Mouse (Mus musculus): Measurements from ENCODE around the gene Pof1b.

Pof1b gene

GRCm38 (mm10) chrX:112698508-112698907, at the start of gene Pof1b:
TSS of gene Pof1b (minus strand) at chrX:112698651.
- DNase-seq (ENCODE audit: extremely low spot score, low read depth, low spot score), result no peak

- no peak for DNase-seq (ENCODE audit: extremely low spot score, low read depth, low spot score)
These were observed 18.1 kb upstream of the Pof1b start for GRCm38 (mm10) chrX:112716587-112716986.

- DNase-seq (ENCODE audit: extremely low spot score, low read depth, low spot score), result no peak
These were observed 4.1 kb downstream of the Pof1b start for GRCm38 (mm10) chrX:112694392-112694791.

- DNase-seq (ENCODE audit: extremely low spot score, low read depth, low spot score), result no peak
These were observed 17.8 kb downstream of the Pof1b start for GRCm38 (mm10) chrX:112680605-112681004.

DNA sequence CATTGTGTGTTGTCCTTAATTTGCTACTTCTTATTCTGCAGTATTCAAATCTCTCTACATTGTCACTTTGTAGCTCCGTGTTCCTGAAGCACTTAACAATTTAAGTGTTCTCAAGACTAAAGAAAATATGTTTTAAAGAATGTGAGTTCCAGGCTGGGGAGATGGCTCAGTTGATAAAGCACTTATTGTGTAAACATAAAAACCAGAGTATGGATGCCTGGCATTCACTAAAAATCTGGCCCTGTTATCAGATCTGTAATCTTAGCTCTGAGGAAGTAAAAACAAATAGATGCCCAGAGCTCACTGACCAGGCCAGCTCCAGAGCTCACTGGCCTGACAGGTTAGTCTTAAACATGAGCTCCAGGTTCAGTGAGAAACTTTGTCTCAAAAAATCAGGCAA, 22.9 kb downstream of the Pof1b start:
- DNase-seq (ENCODE audit: extremely low spot score, low read depth, low spot score), result no peak

GRCm38 (mm10) chrX:112601306-112602120, 96.9 kb downstream of the Pof1b start:
- no peak for DNase-seq (ENCODE audit: extremely low spot score, low read depth, low spot score)

DNA sequence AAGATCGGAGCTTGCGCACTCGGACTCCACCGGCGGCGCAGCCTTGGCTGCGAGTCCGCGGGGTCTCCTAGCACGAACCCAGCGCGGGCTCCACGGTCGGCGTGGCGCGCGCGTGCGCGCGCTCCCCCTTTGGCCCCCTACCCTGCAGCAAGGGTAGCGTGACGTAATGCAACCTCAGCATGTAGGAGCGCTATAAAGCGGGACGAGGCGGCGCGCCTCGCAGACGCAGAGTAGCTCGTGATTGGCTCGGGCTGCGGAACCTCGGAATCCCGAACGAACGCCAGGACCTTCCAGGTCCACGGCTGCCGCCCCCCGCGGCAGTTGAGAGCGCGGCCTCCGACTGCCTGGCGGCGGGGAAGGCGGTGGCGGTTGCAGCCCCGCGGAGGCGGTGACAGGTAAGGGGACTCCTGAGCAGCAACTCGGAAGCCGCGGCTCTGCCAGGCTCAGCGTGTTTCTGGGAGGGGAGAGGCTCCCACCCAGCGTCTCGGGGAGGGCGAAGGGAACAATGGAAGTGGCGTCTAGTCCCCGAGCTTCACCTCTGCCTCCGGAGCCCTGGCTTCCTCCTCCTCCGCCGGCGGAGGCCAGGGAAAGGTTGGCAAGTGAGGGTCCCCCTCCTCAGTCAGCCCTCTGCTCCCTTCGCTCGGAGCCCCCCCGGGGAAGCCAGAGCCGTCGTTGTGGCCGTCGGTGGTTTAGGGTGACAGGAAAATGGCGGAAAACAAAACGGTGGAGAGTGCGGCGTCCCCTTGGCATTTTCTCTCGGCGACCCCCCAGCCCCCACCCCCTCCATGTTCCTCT, 97.7 kb downstream of the Pof1b start, which contains the start of gene Zfp711:
TSS of gene Zfp711 (plus strand) at position 16 of the 795 bp plus-strand sequence.
- peak; percentile 56 for DNase-seq (ENCODE audit: extremely low spot score, low read depth, low spot score)
